Mouse (Mus musculus) myocyte (in vitro differentiated cells): Measurements from ENCODE around the gene Mlst8.

ENCODE experiments used
- CEBPB ChIP-seq: IDR thresholded peaks from 2 replicates; pipeline ENCODE4 v1.6.1; 2011; ENCODE audit warnings: mild to moderate bottlenecking, moderate library complexity; ENCODE audit not compliant: poor library complexity, insufficient read depth, severe bottlenecking
- E2F4 ChIP-seq: IDR thresholded peaks from one replicate; pipeline ENCODE4 v1.6.1; 2011; ENCODE audit warnings: mild to moderate bottlenecking, control low read depth, moderate library complexity; ENCODE audit not compliant: insufficient read depth
- MAX ChIP-seq: IDR thresholded peaks from one replicate; pipeline ENCODE4 v1.6.1; 2011; ENCODE audit warnings: low read depth, mild to moderate bottlenecking, control low read depth
- MYOG ChIP-seq, 3 experiments: IDR thresholded peaks; one replicate each; pipeline ENCODE4 v1.6.1; 2011; ENCODE audit warnings: control low read depth in 2 of 3, low read depth in 2 of 3, mild to moderate bottlenecking in 2 of 3; ENCODE audit not compliant: insufficient read length in 2 of 3, control insufficient read depth in 1 of 3, insufficient read depth in 1 of 3
- POLR2A ChIP-seq: IDR thresholded peaks from one replicate; pipeline ENCODE4 v1.6.1; 2011; ENCODE audit warnings: low read depth, mild to moderate bottlenecking, control low read depth, moderate library complexity; ENCODE audit not compliant: insufficient read length
- POLR2AphosphoS2 ChIP-seq: IDR thresholded peaks from one replicate; pipeline ENCODE4 v1.6.1; 2011; ENCODE audit warnings: low read depth, control low read depth; ENCODE audit not compliant: insufficient read length
- SRF ChIP-seq: IDR thresholded peaks from one replicate; pipeline ENCODE4 v1.6.1; 2011; ENCODE audit warnings: low read depth; ENCODE audit not compliant: control insufficient read depth, insufficient read length
- USF1 ChIP-seq: IDR thresholded peaks from one replicate; pipeline ENCODE4 v1.6.1; 2011; ENCODE audit warnings: low read depth, mild to moderate bottlenecking, control low read depth, moderate library complexity

- TF ChIP-seq POLR2A (no peak), E2F4 (no peak), MAX (no peak), USF1 (no peak), CEBPB (no peak), POLR2AphosphoS2 (no peak), MYOG (IDR thresholded peaks at IDR 0.05; ENCODE audit: control insufficient read depth in 1 of 3, insufficient read depth in 1 of 3, insufficient read length in 2 of 3, low read depth in 2 of 3) (no peak), SRF (no peak)
Observed at GRCm38 (mm10) chr17:24468636-24469246, 10.1 kb downstream of the Mlst8 start.
